Mouse (Mus musculus) G1E (cell line): ENCODE data around the gene 1500009L16Rik. TPM values are rescaled to one million over a fixed set of nuclear protein-coding genes. Genes with fewer than 3 reads are reported as not detected.

Source experiments
- ATAC-seq: 2 replicates; pipeline ENCODE4 v1.8.0; 2016; ENCODE audit warnings: mild to moderate bottlenecking; ENCODE audit not compliant: insufficient number of reproducible peaks, poor library complexity, low FRiP score, severe bottlenecking; ENCODE audit errors: extremely low read depth
- DNase-seq: peaks from one replicate; pipeline ENCODE4 v3.0.0; 2012; ENCODE audit warnings: low spot score
- H3K27me3 ChIP-seq: 2 replicates; pipeline ENCODE4 v1.6.1; 2012; ENCODE audit warnings: mild to moderate bottlenecking, low read length, inconsistent platforms; ENCODE audit not compliant: insufficient read depth
- H3K36me3 ChIP-seq: replicated peaks from 2 replicates; pipeline ENCODE3; 2012; ENCODE audit warnings: mild to moderate bottlenecking, inconsistent platforms
- H3K4me1 ChIP-seq: 2 replicates; pipeline ENCODE4 v1.6.1; 2012; ENCODE audit warnings: low read depth, low read length, inconsistent platforms, mixed read lengths; ENCODE audit not compliant: insufficient read depth
- H3K4me3 ChIP-seq: 2 replicates; pipeline ENCODE4 v1.5.1; 2012; ENCODE audit warnings: low read depth, mild to moderate bottlenecking, inconsistent platforms, low read length, moderate library complexity, mixed read lengths
- H3K9me3 ChIP-seq: replicated peaks from 2 replicates; pipeline ENCODE4 v1.6.1; 2012; ENCODE audit warnings: inconsistent platforms
- CTCF ChIP-seq: IDR thresholded peaks from 2 replicates; pipeline ENCODE4 v1.5.1; 2012; ENCODE audit warnings: low read depth, low read length, inconsistent platforms, mixed read lengths
- GATA1 ChIP-seq: IDR thresholded peaks from 2 replicates; pipeline ENCODE4 v1.6.1; 2012; ENCODE audit warnings: borderline replicate concordance, low read length, inconsistent platforms, mixed read lengths
- GATA2 ChIP-seq: IDR thresholded peaks from 2 replicates; pipeline ENCODE4 v1.6.1; 2012; ENCODE audit warnings: low read depth, low read length, inconsistent platforms, borderline replicate concordance
- POLR2AphosphoS5 ChIP-seq: IDR thresholded peaks from 2 replicates; pipeline ENCODE4 v1.6.1; 2012; ENCODE audit warnings: low read depth, low read length, inconsistent platforms; ENCODE audit not compliant: insufficient replicate concordance
- TAL1 ChIP-seq: conservative IDR thresholded peaks from 2 replicates; pipeline ENCODE4 v1.6.1; 2012; ENCODE audit warnings: low read depth, low read length, inconsistent platforms, mixed read lengths
- polyA plus RNA-seq: library from polyadenylated mRNA; stranded (reverse); fragments of >175 nt; gene quantifications from 2 replicates; pipeline ENCODE4 v1.2.3, GENCODE M21; 2012
- total RNA-seq, 2 experiments: library from RNA; stranded (forward) in 1 of 2; stranded (reverse) in 1 of 2; fragments of 200-1000 nt in 1 of 2; fragments of >200 nt in 1 of 2; fragmentation: Nextera tagmentation in 1 of 2; gene quantifications; 2 replicates each; pipeline ENCODE4 v1.2.3; 2014 to 2017

The 1500009L16Rik gene
- total and polyA plus RNA-seq, 3 experiments, result 0.22 TPM; not detected in 2

- TF ChIP-seq TAL1 (no peak), GATA1 (no peak), CTCF (no peak), POLR2AphosphoS5 (no peak), GATA2 (no peak)
- ATAC-seq, result no peak
- Histone ChIP-seq H3K4me1 (no peaks in the 10 kb centered on the region), H3K36me3 (no peaks in the 10 kb centered on the region), H3K4me3 (no peak overlapping the region), H3K27me3 (no peaks in the 10 kb centered on the region), H3K9me3 (peaks cover 37% of the 10 kb centered on the region)
- DNase-seq, result no peak
Measured at GRCm38 (mm10) chr10:83753056-83753455, 30.4 kb downstream of the 1500009L16Rik start.

GRCm38 (mm10) chr10:83757343-83757962, 34.8 kb downstream of the 1500009L16Rik start:
- Histone ChIP-seq H3K4me1 (no peaks in the 10 kb centered on the region), H3K36me3 (no peaks in the 10 kb centered on the region), H3K27me3 (no peaks in the 10 kb centered on the region), H3K9me3 (peaks cover 44% of the 10 kb centered on the region), H3K4me3 (no peak overlapping the region)
- DNase-seq, result no peak
- ATAC-seq, result no peak
- TF ChIP-seq GATA2 (no peak), GATA1 (no peak), CTCF (no peak), POLR2AphosphoS5 (no peak), TAL1 (no peak)

- peaks cover 43% of the 10 kb centered on the region for H3K9me3 ChIP-seq
- H3K4me1 ChIP-seq, result no peaks in the 10 kb centered on the region
- H3K36me3 ChIP-seq, result no peaks in the 10 kb centered on the region
- H3K27me3 ChIP-seq, result no peaks in the 10 kb centered on the region
- TF ChIP-seq CTCF, result no peak
- TF ChIP-seq GATA2, result no peak
- TF ChIP-seq TAL1, result no peak
- TF ChIP-seq POLR2AphosphoS5, result no peak
- TF ChIP-seq GATA1, result no peak
- H3K4me3 ChIP-seq, result no peak overlapping the region
- ATAC-seq, result no peak
- no peak for DNase-seq
Measured at GRCm38 (mm10) chr10:83758732-83759131, 36.1 kb downstream of the 1500009L16Rik start.

- ATAC-seq, result no peak
- H3K4me3 ChIP-seq, result no peak overlapping the region
- TF ChIP-seq CTCF (no peak), GATA2 (no peak), GATA1 (no peak), POLR2AphosphoS5 (no peak), TAL1 (no peak)
Measured at GRCm38 (mm10) chr10:83760535-83760934, 37.9 kb downstream of the 1500009L16Rik start.

GRCm38 (mm10) chr10:83763891-83764290, 41.2 kb downstream of the 1500009L16Rik start:
- TF ChIP-seq CTCF (no peak), GATA1 (no peak), POLR2AphosphoS5 (no peak), GATA2 (no peak), TAL1 (no peak)
- no peaks in the 10 kb centered on the region for H3K36me3 ChIP-seq
- no peak overlapping the region for H3K4me3 ChIP-seq
- no peaks in the 10 kb centered on the region for H3K4me1 ChIP-seq
- DNase-seq (no peak), ATAC-seq (no peak)
- H3K27me3 ChIP-seq, result no peaks in the 10 kb centered on the region
- peaks cover 26% of the 10 kb centered on the region for H3K9me3 ChIP-seq

More at GRCm38 (mm10) chr10:83760535-83760934, 37.9 kb downstream of the 1500009L16Rik start:
- Histone ChIP-seq H3K9me3 (peaks cover 40% of the 10 kb centered on the region), H3K36me3 (no peaks in the 10 kb centered on the region), H3K4me1 (no peaks in the 10 kb centered on the region), H3K27me3 (no peaks in the 10 kb centered on the region)
- no peak for DNase-seq

GRCm38 (mm10) chr10:83766882-83767281, 44.2 kb downstream of the 1500009L16Rik start:
- TF ChIP-seq TAL1 (no peak), GATA2 (no peak), POLR2AphosphoS5 (no peak), GATA1 (no peak)
- H3K4me3 ChIP-seq, result no peak overlapping the region
- H3K4me1 ChIP-seq, result no peaks in the 10 kb centered on the region
- ATAC-seq (no peak), DNase-seq (no peak)
- H3K36me3 ChIP-seq, result no peaks in the 10 kb centered on the region
- no peaks in the 10 kb centered on the region for H3K27me3 ChIP-seq
- H3K9me3 ChIP-seq, result peaks cover 8% of the 10 kb centered on the region
